Mouse (Mus musculus) small intestine, adult 2 months (tissue): ENCODE results near the gene 2610021A01Rik. TPM values are rescaled to one million over a fixed set of nuclear protein-coding genes. Genes with fewer than 3 reads are reported as not detected.
"Not testable (repeated sequence)": the region's sequence is repeated elsewhere in the genome, so short reads cannot be mapped to it uniquely, and the experiment has no call there.

Experiments
- H3K27ac ChIP-seq: fragments of 200-500 bp; 2 replicates; pipeline ENCODE4 v1.5.1; 2012; ENCODE audit warnings: low read depth, low read length, control low read depth, inconsistent platforms; ENCODE audit not compliant: insufficient read depth
- H3K27me3 ChIP-seq: fragments of 200-500 bp; 2 replicates; pipeline ENCODE4 v1.6.1; 2012; ENCODE audit warnings: mild to moderate bottlenecking, moderate library complexity, low read length, inconsistent platforms; ENCODE audit not compliant: control insufficient read depth, insufficient read depth
- H3K36me3 ChIP-seq: fragments of 200-500 bp; 2 replicates; pipeline ENCODE4 v1.6.1; 2012; ENCODE audit warnings: mild to moderate bottlenecking, low read length, control low read depth, inconsistent platforms; ENCODE audit not compliant: control insufficient read depth, insufficient read depth
- H3K4me1 ChIP-seq: fragments of 200-500 bp; 2 replicates; pipeline ENCODE4 v1.6.1; 2012; ENCODE audit warnings: low read length, inconsistent platforms, mixed read lengths; ENCODE audit not compliant: control insufficient read depth, insufficient read depth, insufficient read length
- H3K4me3 ChIP-seq: fragments of 200-500 bp; 2 replicates; pipeline ENCODE4 v1.5.1; 2012; ENCODE audit warnings: low read depth, mild to moderate bottlenecking, control low read depth, inconsistent platforms, low read length, moderate library complexity
- CTCF ChIP-seq: fragments of 200-500 bp; IDR thresholded peaks from 2 replicates; pipeline ENCODE4 v1.5.1; 2012; ENCODE audit warnings: low read depth, mild to moderate bottlenecking, control low read depth, inconsistent platforms, low read length, moderate library complexity, mixed read lengths; ENCODE audit not compliant: insufficient replicate concordance, insufficient read length; ENCODE audit errors: extremely low read depth
- POLR2A ChIP-seq: fragments of 200-500 bp; IDR thresholded peaks from 2 replicates; pipeline ENCODE4 v1.6.1; 2012; ENCODE audit warnings: low read depth, mild to moderate bottlenecking, control low read depth, inconsistent platforms, low read length, moderate library complexity
- WGBS: fragments of 180-500 bp; shearing (Covaris S2); methylation state at CpG from one replicate; pipeline ENCODE4 v1.1.7; 2018; 5-methylcytosine and 5-hydroxymethylcytosine counted together
- polyA plus RNA-seq: library from polyadenylated mRNA; depleted of rRNA; stranded (reverse); fragments of >200 nt; gene quantifications from 2 replicates; pipeline ENCODE4 v1.2.3, GENCODE M21; 2012; rRNA removed

2610021A01Rik gene
- 0.36 and 0.68 TPM in 2 replicates for polyA plus RNA-seq

- Histone ChIP-seq H3K27ac (peak within 1 kb of the TSS; percentile 56), H3K36me3 (peaks cover 2% of the 10 kb centered on the region; the same call in 1 of the 2 replicates), H3K27me3 (no peaks in the 10 kb centered on the region), H3K4me3 (peak within 1 kb of the TSS; percentile 83), H3K4me1 (peaks cover 2% of the 10 kb centered on the region; the same call in 1 of the 2 replicates)
- under 1% methylated on average over 41 of the region's 41 CpGs for WGBS
- TF ChIP-seq POLR2A (no peak; the same call in 1 of the 2 replicates), CTCF (no peak)
Observed at GRCm38 (mm10) chr7:41599034-41599813, at the start of gene 2610021A01Rik. TSS of gene 2610021A01Rik (plus strand) at chr7:41599230.

- Histone ChIP-seq H3K4me3 (no peak overlapping the region), H3K36me3 (no peaks in the 10 kb centered on the region), H3K27me3 (no peaks in the 10 kb centered on the region), H3K4me1 (no peaks in the 10 kb centered on the region), H3K27ac (no peak overlapping the region)
- 66% methylated on average over 8 of the region's 8 CpGs for WGBS
- TF ChIP-seq POLR2A (no peak), CTCF (no peak)
Observed at GRCm38 (mm10) chr7:41560681-41561080, 38.3 kb upstream of the 2610021A01Rik start.

- H3K27ac ChIP-seq, H3K4me1 ChIP-seq, H3K36me3 ChIP-seq, H3K4me3 ChIP-seq, H3K27me3 ChIP-seq: not testable (repeated sequence)
- 90% methylated on average over 6 of the region's 6 CpGs for WGBS
Observed at GRCm38 (mm10) chr7:41573562-41573961, 25.5 kb upstream of the 2610021A01Rik start, which contains the start of gene Gm6871. TSS of gene Gm6871 (minus strand) at chr7:41573662.

- no peak for TF ChIP-seq POLR2A
- no peak for TF ChIP-seq CTCF
- WGBS, result 88% methylated on average over 2 of the region's 2 CpGs
Observed at GRCm38 (mm10) chr7:41577956-41578355, 21.1 kb upstream of the 2610021A01Rik start.

GRCm38 (mm10) chr7:41582028-41582427 is 17.0 kb upstream of the 2610021A01Rik start:
- Histone ChIP-seq H3K27me3 (no peaks in the 10 kb centered on the region), H3K36me3 (no peaks in the 10 kb centered on the region), H3K4me3 (no peak overlapping the region), H3K4me1 (no peaks in the 10 kb centered on the region), H3K27ac (no peak overlapping the region)
- no peak for TF ChIP-seq CTCF

More at GRCm38 (mm10) chr7:41577956-41578355, 21.1 kb upstream of the 2610021A01Rik start:
- Histone ChIP-seq H3K27me3 (no peaks in the 10 kb centered on the region), H3K27ac (no peak overlapping the region), H3K4me1 (no peaks in the 10 kb centered on the region), H3K36me3 (no peaks in the 10 kb centered on the region), H3K4me3 (no peak overlapping the region)

GRCm38 (mm10) chr7:41587831-41588230 is 11.2 kb upstream of the 2610021A01Rik start:
- H3K27me3 ChIP-seq, H3K4me3 ChIP-seq, H3K4me1 ChIP-seq, H3K27ac ChIP-seq, H3K36me3 ChIP-seq: not testable (repeated sequence)

- H3K4me3 ChIP-seq, result peak overlapping the region; percentile 83
- TF ChIP-seq CTCF, result no peak
- H3K27me3 ChIP-seq, result no peaks in the 10 kb centered on the region
- H3K36me3 ChIP-seq, result no peaks in the 10 kb centered on the region
- H3K27ac ChIP-seq, result no peak overlapping the region
- peaks cover 2% of the 10 kb centered on the region; the same call in 1 of the 2 replicates for H3K4me1 ChIP-seq
- WGBS, result 53% methylated on average over 5 of the region's 5 CpGs
Observed at GRCm38 (mm10) chr7:41598615-41599014, 415 bp upstream of the 2610021A01Rik start.
